Mouse (Mus musculus) 3T3-L1 (cell line): Measurements from ENCODE around the gene Has1.

Source experiments
- DNase-seq: peaks from one replicate; pipeline ENCODE4 v3.0.0-alpha.2; 2015; ENCODE audit warnings: low read depth, low spot score

Gene Has1

DNA sequence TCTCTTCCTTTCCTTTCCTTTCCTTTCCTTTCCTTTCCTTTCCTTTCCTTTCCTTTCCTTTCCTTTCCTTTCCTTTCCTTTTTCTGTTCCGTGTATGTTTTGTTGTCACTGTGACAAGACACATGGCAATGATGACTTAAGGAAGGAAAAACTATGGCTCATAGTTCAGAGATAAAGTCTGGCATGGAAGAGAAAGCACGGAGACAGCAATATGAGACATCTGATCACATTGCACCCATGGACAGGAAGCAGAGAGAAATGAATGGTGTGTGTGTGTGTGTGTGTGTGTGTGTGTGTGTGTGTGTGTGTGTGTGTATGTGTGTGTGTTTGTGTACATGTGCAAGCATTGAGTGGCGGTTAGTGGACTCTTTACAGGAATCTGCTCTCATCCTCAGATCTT, 10.4 kb downstream of the Has1 start:
- peak; percentile 53 for DNase-seq

DNA sequence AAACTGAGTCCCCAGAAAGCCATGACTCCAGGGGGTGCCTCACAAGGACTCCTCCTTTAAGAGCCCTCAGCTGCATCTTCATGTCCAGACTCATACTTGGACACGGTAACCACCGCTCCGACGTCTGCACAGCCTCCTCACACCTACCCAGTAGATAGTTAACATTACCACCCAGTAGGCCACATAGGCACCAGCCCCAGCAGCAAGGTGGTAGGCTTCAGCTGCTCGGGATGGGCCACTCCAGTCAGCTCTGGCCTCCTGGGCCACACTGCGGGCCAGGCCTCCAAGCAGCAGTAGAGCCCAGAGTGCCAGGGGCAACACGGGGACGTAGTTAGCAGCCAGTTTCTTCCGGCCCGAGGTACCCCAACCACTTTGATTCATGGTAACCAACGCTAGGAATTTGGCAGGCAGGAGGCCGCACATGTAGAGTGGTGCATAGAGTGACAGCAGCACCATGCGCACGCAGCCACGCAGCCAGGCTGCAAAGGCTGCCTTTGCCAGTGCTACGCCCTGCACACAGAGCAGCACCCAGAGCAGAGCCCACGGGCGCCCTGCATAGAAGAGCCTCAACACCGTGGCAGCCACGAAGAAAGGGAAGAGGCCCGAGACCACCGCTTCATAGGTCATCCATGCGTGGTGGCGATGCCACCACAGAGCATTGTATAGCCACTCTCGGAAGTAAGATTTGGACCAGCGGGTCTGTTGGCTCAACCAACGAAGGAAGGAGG, 11.3 kb downstream of the Has1 start:
- DNase-seq: peak; percentile 18

DNA sequence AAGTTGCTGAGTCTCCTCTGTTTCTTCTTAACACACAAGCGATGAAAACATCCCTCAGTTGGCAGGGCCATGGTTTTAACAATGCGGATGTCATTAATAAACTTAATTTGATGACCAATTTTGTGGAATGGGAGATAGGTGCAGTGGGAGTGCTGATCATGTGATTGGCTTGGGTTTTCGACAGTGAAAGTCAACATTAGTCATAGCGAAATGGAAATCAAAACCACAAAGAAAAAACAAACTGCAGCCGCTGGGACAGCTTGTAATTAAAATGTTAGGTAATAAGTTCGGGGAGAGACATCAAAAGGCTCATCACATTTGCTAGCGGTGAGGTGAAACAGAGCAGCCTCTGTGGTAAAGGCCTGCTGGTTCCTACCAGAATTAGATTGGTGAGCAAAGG, 14.2 kb downstream of the Has1 start:
- peak; percentile 73 for DNase-seq

DNA sequence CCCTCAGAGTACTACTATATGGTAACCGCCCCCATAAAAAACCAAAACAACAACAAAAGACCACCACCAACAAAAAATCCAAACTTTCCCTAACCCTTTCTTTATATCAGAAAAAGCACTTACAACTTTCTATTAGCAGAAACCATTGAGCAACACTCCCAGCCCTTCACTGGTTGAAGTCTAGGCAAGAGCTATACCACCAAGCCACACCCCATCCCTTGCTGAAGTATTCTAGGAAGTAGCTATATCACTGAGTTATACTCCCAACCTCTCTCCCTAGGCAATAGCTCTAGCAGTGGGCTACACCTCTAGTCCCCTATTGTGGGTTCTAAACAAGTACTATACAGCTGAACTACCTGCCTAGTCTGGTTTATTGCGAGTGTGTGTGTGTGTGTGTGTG, 15.7 kb downstream of the Has1 start:
- DNase-seq: peak; percentile 41

DNA sequence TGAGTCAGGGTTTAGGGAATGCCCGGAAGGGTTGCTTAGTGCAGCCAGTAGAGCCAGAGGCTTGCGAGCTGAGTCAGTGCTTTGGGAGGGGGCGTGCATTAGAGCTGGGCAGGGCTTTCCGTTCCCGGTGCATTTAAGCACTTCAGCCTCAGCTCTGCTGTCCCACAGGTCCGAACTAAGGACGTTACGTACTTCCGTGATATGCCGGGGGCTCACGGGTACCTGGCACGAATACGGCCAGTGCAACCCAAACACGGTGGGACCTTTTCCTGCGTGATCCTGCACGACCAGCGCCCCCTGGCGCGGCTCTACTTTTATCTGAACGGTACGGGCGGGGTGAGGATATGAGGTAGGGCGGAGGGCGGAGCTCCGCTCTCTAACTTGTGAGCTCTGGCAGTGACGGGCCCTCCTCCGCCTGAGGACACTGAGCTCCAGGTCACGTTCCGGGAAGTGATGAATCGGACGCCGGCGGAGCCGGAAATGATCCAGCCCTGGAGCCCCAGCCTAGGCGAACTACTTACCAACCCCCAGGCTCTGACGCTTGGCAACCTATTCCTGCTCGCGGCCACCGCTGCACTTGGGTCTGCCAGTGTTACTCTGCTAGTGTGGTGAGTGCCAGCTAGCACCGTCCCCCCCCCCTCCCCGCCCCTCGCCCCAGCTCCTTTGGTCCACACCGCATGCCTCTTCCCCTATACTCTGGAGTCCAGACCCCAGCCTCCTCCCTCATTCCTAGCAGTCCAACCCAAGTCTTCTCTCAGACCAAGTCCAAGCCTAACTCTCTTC, 16.9 kb downstream of the Has1 start:
- peak; percentile 98 for DNase-seq

DNA sequence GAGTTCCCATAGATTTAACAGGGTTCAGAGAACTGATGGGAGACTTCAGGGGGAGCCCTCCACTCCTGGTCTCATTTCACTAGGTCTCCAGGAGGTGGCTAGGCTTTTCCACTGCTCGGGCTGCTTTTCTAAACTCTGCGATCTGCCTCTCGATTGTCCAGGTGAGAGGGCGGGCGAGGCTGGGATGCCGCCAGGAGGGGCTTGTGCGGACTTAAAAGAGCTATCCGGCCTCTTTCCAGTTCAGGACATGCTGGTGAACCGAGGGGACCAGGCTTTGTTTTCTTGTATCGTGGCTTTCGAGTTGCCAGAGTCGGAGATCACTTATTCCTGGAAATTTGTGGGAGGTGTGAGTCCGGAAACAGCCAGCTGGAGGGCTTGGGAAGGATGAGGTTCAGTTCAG, 17.6 kb downstream of the Has1 start:
- DNase-seq: no peak

DNA sequence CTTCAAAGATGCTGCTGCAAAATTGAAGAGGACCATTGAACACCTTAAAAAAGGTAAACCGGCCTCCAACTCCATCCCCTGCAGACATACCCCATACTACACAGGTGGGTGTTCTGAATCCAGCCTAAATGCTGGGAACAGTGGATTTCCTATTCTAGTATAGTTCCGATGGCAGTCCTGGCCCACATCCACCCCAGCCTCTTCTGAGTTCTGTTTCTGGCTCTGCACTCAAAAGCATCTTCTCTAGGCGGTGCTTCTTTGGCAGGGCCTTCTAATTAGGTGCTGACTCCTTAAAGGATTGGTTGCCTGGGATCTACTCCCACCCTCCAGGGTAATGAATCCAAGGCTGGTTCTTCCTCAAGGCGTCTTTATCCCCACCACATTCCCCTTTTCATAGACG, 18.9 kb downstream of the Has1 start:
- no peak for DNase-seq

GRCm38 (mm10) chr17:17834896-17835295, 20.1 kb downstream of the Has1 start:
- DNase-seq: peak; percentile 56

- no peak for DNase-seq
Measured at GRCm38 (mm10) chr17:17830731-17831130, 24.3 kb downstream of the Has1 start.

DNA sequence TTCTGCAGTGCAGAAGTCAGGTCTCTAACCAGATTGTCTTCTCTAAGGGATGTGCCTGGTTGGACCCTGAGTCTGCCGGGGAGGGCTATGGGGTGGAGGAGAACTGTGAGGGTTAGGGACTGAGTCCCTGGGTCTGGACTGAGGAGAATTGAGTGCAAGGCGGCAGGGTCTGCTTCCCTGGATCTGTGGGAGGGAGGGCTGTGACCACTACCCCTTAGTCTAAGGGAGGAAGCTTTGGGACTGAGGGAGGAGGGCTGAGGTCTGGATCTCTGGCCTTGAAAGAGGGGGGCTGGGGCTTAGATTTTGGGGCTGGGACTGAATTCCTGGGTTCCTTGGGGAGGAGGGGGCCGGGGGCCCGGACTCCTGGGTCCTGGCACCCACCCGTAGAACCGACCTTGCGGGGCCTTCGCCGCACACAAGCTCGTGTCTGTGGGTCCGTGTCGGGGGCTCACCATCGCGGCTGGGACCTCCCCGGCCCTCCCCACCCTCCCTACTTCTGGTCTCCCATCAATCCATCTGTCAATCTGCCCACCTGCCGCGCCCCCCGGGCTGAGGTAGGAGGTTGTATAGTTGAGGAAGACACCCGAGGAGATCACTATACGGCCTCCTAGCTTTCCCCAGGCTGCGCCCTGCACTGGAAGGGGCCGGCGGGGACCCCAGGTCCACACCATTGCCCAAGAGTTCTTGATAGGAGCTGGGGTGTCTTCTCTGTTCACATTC, 25.0 kb downstream of the Has1 start:
- DNase-seq: no peak

- DNase-seq: peak; percentile 47
Measured at GRCm38 (mm10) chr17:17829052-17829785, 25.8 kb downstream of the Has1 start.

GRCm38 (mm10) chr17:17828191-17828981, 26.6 kb downstream of the Has1 start:
- peak; percentile 78 for DNase-seq

DNA sequence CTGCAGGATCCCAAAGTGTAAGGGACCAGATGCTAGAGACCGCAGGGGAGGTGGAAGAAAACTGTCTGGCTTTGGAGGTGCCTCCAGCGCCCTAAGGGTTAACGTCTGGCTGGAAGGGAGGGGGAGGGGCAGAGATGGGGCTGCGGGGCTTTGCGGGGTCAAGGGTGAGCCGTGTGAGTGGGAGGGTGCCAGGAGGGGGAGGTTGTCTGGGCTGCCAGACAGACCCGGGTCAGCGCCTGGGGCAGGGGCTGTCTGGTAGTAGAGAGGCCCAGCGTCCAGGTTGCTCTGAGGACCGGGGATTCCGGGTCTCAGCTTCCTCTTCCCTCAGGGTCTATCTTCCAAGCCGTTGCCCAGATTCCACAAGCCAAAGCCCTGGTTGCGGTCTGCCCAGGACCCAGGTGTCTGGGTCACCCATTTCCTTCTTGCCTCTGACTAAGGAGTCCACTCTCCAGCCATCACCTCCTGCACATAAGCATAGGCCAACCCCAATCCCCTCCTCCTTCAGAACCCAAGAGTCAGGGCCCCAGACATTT, 27.3 kb downstream of the Has1 start:
- peak; percentile 81 for DNase-seq

GRCm38 (mm10) chr17:17826751-17827657, 28.0 kb downstream of the Has1 start, which contains the start of gene Spaca6:
TSS of gene Spaca6 (plus strand) at chr17:17827158.
- peak; percentile 95 for DNase-seq

GRCm38 (mm10) chr17:17825921-17826591, 28.9 kb downstream of the Has1 start:
- peak; percentile 89 for DNase-seq

GRCm38 (mm10) chr17:17823612-17824336, 31.2 kb downstream of the Has1 start:
- DNase-seq: peak; percentile 81

GRCm38 (mm10) chr17:17795527-17795926, 59.5 kb downstream of the Has1 start:
- DNase-seq: no peak
